Mouse (Mus musculus) urinary bladder, adult 18-20 months (tissue): ENCODE results near the gene Tmem126a.

Experiments used
- DNase-seq, 2 experiments: peaks; one replicate each; pipeline ENCODE4 v3.0.0; 2022; ENCODE audit warnings: low spot score in 2 of 2, mixed read lengths in 2 of 2

Tmem126a gene

GRCm38 (mm10) chr7:90456845-90457468 lies at the start of gene Tmem126a:
TSS of gene Tmem126a (minus strand) at chr7:90457229.
- DNase-seq: peak; percentile 64 to 79

DNA sequence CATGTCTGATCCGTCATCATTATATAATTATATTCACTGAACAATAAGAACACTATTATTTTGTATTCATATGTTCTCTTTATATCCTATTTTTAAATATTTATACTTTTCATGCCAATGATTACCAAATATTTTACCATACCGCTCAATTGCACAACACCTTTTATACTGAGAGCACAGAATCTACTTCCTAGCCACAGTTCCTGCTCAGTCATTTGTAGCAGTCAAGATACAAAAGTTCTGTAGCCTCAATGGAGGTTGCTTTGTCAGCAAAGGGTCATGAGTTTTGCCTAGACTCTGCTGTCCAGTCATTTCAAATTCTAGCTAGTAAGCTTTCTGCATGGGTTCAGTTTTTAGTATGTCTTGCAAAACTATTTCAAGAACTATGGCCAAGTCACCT lies 25.6 kb upstream of the Tmem126a start:
- DNase-seq: no peak

GRCm38 (mm10) chr7:90476313-90477245 lies 19.6 kb upstream of the Tmem126a start, which contains the start of gene Dlg2:
TSS of gene Dlg2 (plus strand) at chr7:90476672.
- peak in 1 of 2 experiments; percentile 28 for DNase-seq

- peak; percentile 99 to 100 for DNase-seq
Observed at GRCm38 (mm10) chr7:90475793-90476312, 18.8 kb upstream of the Tmem126a start, which contains the start of gene Tmem126b. TSS of gene Tmem126b (minus strand) at chr7:90476001.

DNA sequence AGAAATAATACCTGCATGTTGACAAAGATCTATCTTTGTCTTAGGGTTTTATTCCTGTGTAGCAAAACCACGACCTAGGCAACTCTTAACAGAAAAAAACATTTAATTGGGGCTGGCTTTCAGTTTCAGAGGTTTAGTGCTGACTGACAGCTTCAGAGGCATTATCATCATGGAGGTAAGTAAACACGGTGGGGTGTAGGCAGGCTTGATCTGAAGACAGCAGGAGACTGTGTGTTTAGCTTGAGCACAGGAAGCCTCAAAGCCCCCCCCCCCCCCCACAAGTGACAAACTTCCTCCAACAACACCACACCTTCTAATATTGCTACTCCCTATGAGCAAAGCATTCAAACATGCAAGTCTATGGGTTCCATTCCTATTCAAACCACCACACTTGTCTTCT lies 16.5 kb upstream of the Tmem126a start:
- no peak for DNase-seq

- DNase-seq: no peak
Observed at GRCm38 (mm10) chr7:90461441-90461840, 4.4 kb upstream of the Tmem126a start.

- DNase-seq: peak in 1 of 2 experiments; percentile 20
Observed at GRCm38 (mm10) chr7:90460930-90461329, 3.9 kb upstream of the Tmem126a start.

- no peak for DNase-seq
Observed at GRCm38 (mm10) chr7:90460330-90460729, 3.3 kb upstream of the Tmem126a start.

DNA sequence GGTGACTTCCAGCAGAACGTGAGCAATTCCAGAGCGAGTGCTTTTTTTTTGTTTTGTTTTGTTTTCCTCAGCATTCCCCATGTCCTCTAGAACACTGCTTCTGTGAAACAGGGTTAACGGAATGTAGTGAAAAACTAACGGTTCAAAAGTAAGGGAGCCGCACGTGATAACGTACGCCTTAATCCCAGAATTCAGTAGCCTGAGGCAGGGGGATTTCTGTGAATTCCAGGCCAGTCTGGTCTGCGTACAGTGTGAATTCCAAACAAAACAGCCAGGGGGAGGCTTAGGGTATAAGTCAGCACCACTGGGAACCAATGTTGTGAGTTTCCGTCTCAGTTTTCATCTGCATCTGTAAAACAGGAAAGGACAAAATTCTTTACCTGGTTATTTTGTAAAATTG lies 488 bp upstream of the Tmem126a start:
- DNase-seq: no peak

GRCm38 (mm10) chr7:90456149-90456844 lies 732 bp downstream of the Tmem126a start:
- no peak for DNase-seq

GRCm38 (mm10) chr7:90444206-90444605 lies 12.8 kb downstream of the Tmem126a start:
- DNase-seq: no peak

GRCm38 (mm10) chr7:90443101-90444091 lies 13.6 kb downstream of the Tmem126a start:
- peak; percentile 54 to 71 for DNase-seq

DNA sequence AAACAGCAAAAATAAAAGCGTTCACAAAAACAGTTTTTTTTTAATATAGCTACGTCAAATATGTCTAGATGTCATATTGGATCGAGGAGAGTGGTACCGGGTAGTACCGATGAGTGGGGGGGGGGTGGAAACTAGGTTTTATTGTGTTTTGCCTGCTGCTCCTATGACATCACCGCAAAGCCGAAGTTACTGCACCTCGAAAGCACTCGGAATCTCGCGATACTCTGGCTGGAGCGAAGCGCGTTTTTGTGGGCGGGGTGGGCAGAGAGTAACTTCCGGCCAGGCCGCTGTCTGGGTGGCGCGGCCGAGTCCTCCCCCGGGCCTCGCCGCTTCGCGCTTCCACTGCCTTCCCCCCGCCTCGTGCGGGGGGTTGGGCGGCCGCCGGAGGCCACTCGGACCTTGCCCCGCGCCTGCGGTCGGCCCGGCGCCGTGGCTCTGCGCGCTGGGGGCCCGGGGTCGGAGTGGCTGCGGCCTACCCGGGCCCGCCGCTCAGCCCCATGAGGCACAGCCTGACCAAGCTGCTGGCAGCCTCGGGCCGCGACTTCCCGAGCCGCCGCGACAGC lies 14.4 kb downstream of the Tmem126a start, which contains the start of gene Crebzf:
Crebzf (plus strand) TSS at position 212 of the 563 bp plus-strand sequence.
- peak; percentile 82 to 95 for DNase-seq

DNA sequence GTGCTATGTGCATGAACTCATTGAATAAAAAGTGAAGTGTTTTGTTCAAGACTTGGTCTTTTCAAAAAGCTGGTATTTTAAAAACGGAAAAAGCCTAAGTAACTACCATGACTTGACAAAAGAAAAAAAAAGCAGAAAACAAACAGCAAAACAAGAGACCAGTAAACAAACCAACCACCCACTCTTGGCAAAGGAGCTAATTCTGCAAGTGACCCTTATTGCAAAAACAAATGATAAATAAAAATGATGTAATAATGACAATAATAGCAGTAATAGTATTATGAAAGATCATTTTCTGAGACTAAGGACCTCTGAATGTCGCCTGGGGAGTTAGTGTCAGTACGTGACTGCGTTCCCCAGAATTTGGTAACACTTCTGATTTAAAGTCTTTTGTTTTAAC lies 15.0 kb downstream of the Tmem126a start:
- no peak for DNase-seq

DNA sequence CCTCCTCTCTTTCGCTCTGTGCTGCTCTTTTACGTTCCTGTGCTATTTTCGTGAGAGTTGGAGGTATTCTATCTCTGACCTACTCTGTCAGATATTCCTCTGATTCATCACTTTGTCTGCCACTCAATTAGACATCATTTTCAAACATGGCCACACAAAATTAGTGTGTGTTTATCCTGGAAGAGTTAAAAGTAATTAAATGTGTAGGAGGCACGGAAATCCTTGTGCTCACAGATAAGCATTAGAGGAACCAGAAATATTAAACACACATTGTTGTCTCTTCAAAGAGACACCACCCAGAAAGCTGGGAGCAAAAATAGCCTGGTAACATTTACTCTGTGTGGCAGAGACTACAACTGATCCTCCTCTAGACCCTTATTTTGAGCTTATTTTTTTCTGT lies 17.0 kb downstream of the Tmem126a start:
- DNase-seq: no peak

GRCm38 (mm10) chr7:90432221-90432620 lies 24.8 kb downstream of the Tmem126a start:
- DNase-seq: no peak

DNA sequence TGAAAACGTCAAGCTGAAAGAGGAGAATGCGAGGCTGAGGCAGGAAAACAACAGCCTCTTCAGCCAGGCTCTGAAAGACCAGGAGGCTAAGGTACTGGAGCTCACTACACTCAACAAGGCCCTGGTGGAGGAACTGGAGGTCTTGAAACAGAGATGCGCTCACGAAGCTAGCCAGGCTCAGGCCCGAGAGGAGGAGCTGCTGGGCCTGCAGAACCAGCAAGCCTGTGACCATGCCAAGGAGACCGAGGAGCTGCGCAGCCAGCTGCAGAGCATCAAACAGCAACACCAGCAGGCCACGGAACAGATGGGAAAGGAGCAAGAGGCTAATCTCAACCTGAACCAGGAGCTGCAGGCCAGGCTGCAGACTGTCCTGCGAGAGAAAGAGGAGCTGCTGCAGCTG lies 30.0 kb downstream of the Tmem126a start:
- DNase-seq: no peak

DNA sequence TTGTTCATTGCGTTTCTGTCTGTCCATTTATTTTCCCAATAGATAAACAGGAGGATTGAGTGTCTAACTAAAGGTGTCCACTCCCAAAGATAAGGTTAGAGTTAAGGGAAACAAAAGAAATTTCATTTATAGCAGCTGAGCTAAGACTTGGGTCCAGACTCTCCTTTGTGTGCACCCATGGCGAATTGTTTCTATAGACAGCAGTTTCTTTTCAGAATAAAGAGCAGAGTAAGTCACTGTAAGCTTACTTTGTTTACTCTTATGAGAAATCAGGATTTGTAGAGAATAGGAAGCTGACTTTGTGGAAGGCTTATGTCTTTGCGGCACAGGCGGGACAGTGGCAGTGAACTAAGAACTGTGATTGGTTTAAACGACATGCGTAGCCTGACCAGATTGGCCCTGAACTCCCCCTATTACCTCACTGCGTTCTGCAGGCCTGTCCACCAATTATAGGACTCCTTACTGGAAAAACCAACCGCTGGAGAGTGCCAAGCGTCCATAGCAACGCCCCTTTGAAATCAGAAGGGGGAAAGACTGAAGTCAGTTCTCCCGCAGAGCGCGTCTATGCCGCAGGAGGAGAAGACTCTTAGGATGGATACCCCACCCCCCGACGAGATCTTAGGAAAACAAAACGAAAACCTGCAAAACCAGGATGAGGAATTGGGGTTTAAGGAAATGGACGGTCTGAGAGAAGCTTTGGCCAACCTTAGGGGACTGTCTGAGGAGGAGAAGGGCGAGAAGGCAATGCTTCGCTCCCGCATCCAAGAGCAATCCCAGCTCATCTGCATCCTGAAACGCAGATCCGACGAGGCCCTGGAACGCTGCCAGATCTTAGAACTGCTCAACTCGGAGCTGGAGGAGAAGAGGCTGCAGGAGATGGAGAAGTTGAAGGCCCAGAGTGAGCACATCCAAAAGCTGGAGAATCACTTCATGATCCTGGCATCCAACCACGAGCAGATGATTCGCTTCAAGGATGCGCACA lies 30.7 kb downstream of the Tmem126a start, which contains the start of gene Ccdc89:
Ccdc89 (plus strand) TSS at position 558 of the 982 bp plus-strand sequence.
- peak; percentile 53 to 70 for DNase-seq

DNA sequence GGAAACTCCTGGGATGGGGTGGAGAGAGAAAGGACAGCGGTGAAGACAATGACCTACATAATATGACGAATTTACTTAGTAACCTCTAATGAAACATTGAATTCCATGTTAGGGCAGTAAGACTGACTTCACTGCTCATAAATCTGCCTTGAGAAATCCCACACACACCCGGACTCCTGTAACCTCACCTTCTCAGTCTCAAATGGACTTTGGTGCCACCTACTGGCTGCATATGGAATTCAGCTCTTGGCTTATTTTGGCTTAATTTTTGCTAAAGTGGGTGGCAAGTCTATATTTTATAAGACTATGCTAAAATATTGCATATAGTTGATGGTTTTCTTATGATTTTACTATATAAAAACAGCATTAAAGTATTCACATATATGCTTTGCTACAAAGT lies 47.1 kb downstream of the Tmem126a start:
- DNase-seq: peak; percentile 27 to 41
